Mouse (Mus musculus) T-helper 1 cell (primary cell): ENCODE measurements around the gene Wdr37.

Source experiments
- in situ Hi-C: fragments of 300-600 bp; cut with MboI, MseI; formaldehyde crosslinking; loops from one replicate; pipeline ENCODE4 v1.15.1; 2025; ENCODE audit warnings: high pct_unique_total_duplicates

Wdr37 gene

GRCm38 (mm10) chr13:8769654-8770227, 102.0 kb downstream of the Wdr37 start:
- in situ Hi-C loops = no loop called here

GRCm38 (mm10) chr13:8760940-8761339, 110.8 kb downstream of the Wdr37 start:
- in situ Hi-C loops = no loop called here
